Mouse (Mus musculus) kidney, embryonic 15.5 days (tissue): Measurements from ENCODE around the gene Ggt6. TPM values are rescaled to one million over a fixed set of nuclear protein-coding genes. Genes with fewer than 3 reads are reported as not detected.

Experiments
- ATAC-seq: fragments of 200-750 bp; cut with Nextera tagmentation; replicated peaks from 2 replicates; pipeline ENCODE4 v1.8.0; 2017; ENCODE audit warnings: moderate TSS enrichment; ENCODE audit not compliant: low FRiP score
- H3K27ac ChIP-seq: fragments of 300-500 bp; sonication (generic); 2 replicates; pipeline ENCODE4 v1.5.1; 2015; ENCODE audit warnings: mild to moderate bottlenecking, inconsistent platforms
- H3K27me3 ChIP-seq: fragments of 300-500 bp; sonication (generic); 2 replicates; pipeline ENCODE4 v1.6.1; 2015; ENCODE audit warnings: inconsistent platforms
- H3K36me3 ChIP-seq: fragments of 300-500 bp; sonication (generic); 2 replicates; pipeline ENCODE4 v1.6.1; 2015; ENCODE audit warnings: inconsistent platforms
- H3K4me1 ChIP-seq: fragments of 300-500 bp; sonication (generic); 2 replicates; pipeline ENCODE4 v1.6.1; 2015; ENCODE audit warnings: inconsistent platforms
- H3K4me2 ChIP-seq: fragments of 300-500 bp; sonication (generic); 2 replicates; pipeline ENCODE4 v1.6.1; 2015; ENCODE audit warnings: moderate library complexity, mild to moderate bottlenecking, inconsistent platforms
- H3K4me3 ChIP-seq: fragments of 300-500 bp; sonication (generic); replicated peaks from 2 replicates; pipeline ENCODE4 v1.5.1; 2015; ENCODE audit warnings: mild to moderate bottlenecking, inconsistent platforms
- H3K9ac ChIP-seq: fragments of 300-500 bp; sonication (generic); 2 replicates; pipeline ENCODE4 v1.6.1; 2015; ENCODE audit warnings: mild to moderate bottlenecking, inconsistent platforms
- H3K9me3 ChIP-seq: fragments of 300-500 bp; sonication (generic); replicated peaks from 2 replicates; pipeline ENCODE4 v1.6.1; 2016; ENCODE audit warnings: inconsistent platforms
- WGBS: fragments of 180-500 bp; shearing (Covaris S2); methylation state at CpG from one replicate; pipeline ENCODE4 v1.1.7; 2015; ENCODE audit warnings: mixed read lengths; 5-methylcytosine and 5-hydroxymethylcytosine counted together
- microRNA-seq: library from miRNA; unstranded; fragments of <30 nt; microRNA quantifications from one replicate; pipeline ENCODE4, GENCODE M21; 2016
- polyA plus RNA-seq: library from polyadenylated mRNA; unstranded; fragments of >200 nt; fragmentation: Nextera tagmentation; extraction: Ambion mirVana; gene quantifications from 2 replicates; pipeline ENCODE4 v1.2.1, GENCODE M21; 2015

Gene Ggt6
- polyA plus RNA-seq, 1 experiment from 2014 or later, result 0.87 TPM

- peaks cover 27% of the 10 kb centered on the region for H3K4me1 ChIP-seq
- ATAC-seq, result no peak
- H3K36me3 ChIP-seq, result no peaks in the 10 kb centered on the region
- H3K9ac ChIP-seq, result no peak overlapping the region
- no peaks in the 10 kb centered on the region for H3K27me3 ChIP-seq
- no peaks in the 10 kb centered on the region for H3K9me3 ChIP-seq
- H3K4me3 ChIP-seq, result no peak overlapping the region
- H3K4me2 ChIP-seq, result no peak overlapping the region
- H3K27ac ChIP-seq, result no peak overlapping the region
- WGBS, result 83% methylated on average over 2 of the region's 2 CpGs
Measured at GRCm38 (mm10) chr11:72479499-72479898, 44.2 kb downstream of the Ggt6 start.

- ATAC-seq, result no peak
- H3K27ac ChIP-seq, result no peak overlapping the region
- H3K9ac ChIP-seq, result no peak overlapping the region
- H3K36me3 ChIP-seq, result no peaks in the 10 kb centered on the region
- whole genome bisulfite sequencing, result 76% methylated on average over 5 of the region's 5 CpGs
- 0 out of 2 replicates have a peak, but pooled peaks cover 9% of the 10 kb centered on the region for H3K27me3 ChIP-seq
- peaks cover 30% of the 10 kb centered on the region for H3K4me1 ChIP-seq
- H3K4me2 ChIP-seq, result no peak overlapping the region
- no peaks in the 10 kb centered on the region for H3K9me3 ChIP-seq
- no peak overlapping the region for H3K4me3 ChIP-seq
Measured at GRCm38 (mm10) chr11:72481313-72481712, 46.0 kb downstream of the Ggt6 start.

- ATAC-seq, result no peak
- Histone ChIP-seq H3K9ac (no peak overlapping the region), H3K4me3 (no peak overlapping the region), H3K9me3 (no peaks in the 10 kb centered on the region), H3K4me2 (no peak overlapping the region), H3K36me3 (no peaks in the 10 kb centered on the region), H3K4me1 (peaks cover 30% of the 10 kb centered on the region), H3K27me3 (peaks cover 14% of the 10 kb centered on the region; the same call in 1 of the 2 replicates), H3K27ac (no peak overlapping the region)
- WGBS, result 78% methylated on average over 4 of the region's 4 CpGs
Measured at GRCm38 (mm10) chr11:72481952-72482351, 46.6 kb downstream of the Ggt6 start.

GRCm38 (mm10) chr11:72484549-72484948 lies 49.2 kb downstream of the Ggt6 start:
- H3K27me3 ChIP-seq, result peaks cover 39% of the 10 kb centered on the region
- WGBS, result 37% methylated on average over 6 of the region's 6 CpGs
- H3K4me2 ChIP-seq, result no peak overlapping the region
- H3K36me3 ChIP-seq, result no peaks in the 10 kb centered on the region
- H3K4me1 ChIP-seq, result peaks cover 28% of the 10 kb centered on the region
- no peak for ATAC-seq
- no peak overlapping the region for H3K9ac ChIP-seq
- no peak overlapping the region for H3K27ac ChIP-seq
- H3K4me3 ChIP-seq, result no peak overlapping the region
- no peaks in the 10 kb centered on the region for H3K9me3 ChIP-seq

GRCm38 (mm10) chr11:72485157-72485556 lies 49.8 kb downstream of the Ggt6 start:
- Histone ChIP-seq H3K36me3 (no peaks in the 10 kb centered on the region), H3K27ac (no peak overlapping the region), H3K9me3 (no peaks in the 10 kb centered on the region), H3K27me3 (peaks cover 42% of the 10 kb centered on the region), H3K4me2 (no peak overlapping the region), H3K9ac (no peak overlapping the region), H3K4me1 (peaks cover 34% of the 10 kb centered on the region), H3K4me3 (no peak overlapping the region)
- no peak for ATAC-seq
- WGBS, result 60% methylated on average over 5 of the region's 5 CpGs

- Histone ChIP-seq H3K9me3 (no peaks in the 10 kb centered on the region), H3K4me3 (no peak overlapping the region), H3K27ac (no peak overlapping the region), H3K9ac (no peak overlapping the region), H3K36me3 (no peaks in the 10 kb centered on the region), H3K4me1 (peaks cover 37% of the 10 kb centered on the region), H3K27me3 (peaks cover 49% of the 10 kb centered on the region), H3K4me2 (no peak overlapping the region)
- 66% methylated on average over 11 of the region's 11 CpGs for WGBS
- ATAC-seq, result no peak
Measured at GRCm38 (mm10) chr11:72485960-72486359, 50.6 kb downstream of the Ggt6 start.

GRCm38 (mm10) chr11:72487171-72487570 lies 51.8 kb downstream of the Ggt6 start:
- Histone ChIP-seq H3K9ac (no peak overlapping the region), H3K4me2 (peak overlapping the region; percentile 99; the same call in 1 of the 2 replicates), H3K36me3 (no peaks in the 10 kb centered on the region), H3K9me3 (no peaks in the 10 kb centered on the region), H3K27me3 (peaks cover 49% of the 10 kb centered on the region), H3K4me1 (peaks cover 37% of the 10 kb centered on the region), H3K27ac (no peak overlapping the region), H3K4me3 (no peak overlapping the region)
- 39% methylated on average over 5 of the region's 5 CpGs for WGBS
- no peak for ATAC-seq

GRCm38 (mm10) chr11:72487739-72488138 lies 52.4 kb downstream of the Ggt6 start:
- no peak overlapping the region for H3K9ac ChIP-seq
- H3K4me3 ChIP-seq, result 0 out of 2 replicates have a peak overlapping the region, but pooled peaks have one; percentile 68
- peaks cover 37% of the 10 kb centered on the region for H3K4me1 ChIP-seq
- H3K27me3 ChIP-seq, result peaks cover 49% of the 10 kb centered on the region
- H3K27ac ChIP-seq, result no peak overlapping the region
- H3K9me3 ChIP-seq, result no peaks in the 10 kb centered on the region
- peak overlapping the region; percentile 99 for H3K4me2 ChIP-seq
- no peak for ATAC-seq
- H3K36me3 ChIP-seq, result no peaks in the 10 kb centered on the region
- 95% methylated on average over 2 of the region's 2 CpGs for WGBS

Small RNAs within 50 kb of the gene (microRNA-seq; reads per million reads assigned to microRNA genes)
- not detected for gene Mir6338

Other genes with a start within 250 kb of the Ggt6 start
- gene Gm43951, start 228.7 kb upstream of the Ggt6 start, polyA plus RNA-seq, result 0.22 and 0.29 TPM in 2 replicates
- 13.5 and 16.4 TPM in 2 replicates for gene 4933427D14Rik, start 228.1 kb upstream of the Ggt6 start, polyA plus RNA-seq
- 200 and 216 TPM in 2 replicates for gene Txndc17, start 228.0 kb upstream of the Ggt6 start, polyA plus RNA-seq
- 46.1 TPM in 2 replicates for gene Med31, start 219.9 kb upstream of the Ggt6 start, polyA plus RNA-seq
- gene Slc13a5, start 168.3 kb upstream of the Ggt6 start, polyA plus RNA-seq, result 0.26 and 2.0 TPM in 2 replicates
- 4.3 and 6.2 TPM in 2 replicates for gene Xaf1, start 133.9 kb upstream of the Ggt6 start, polyA plus RNA-seq
- gene Fbxo39, start 121.1 kb upstream of the Ggt6 start, polyA plus RNA-seq, result not detected in 2 replicates
- gene Tekt1, start 73.1 kb upstream of the Ggt6 start, polyA plus RNA-seq, result 5.4 and 5.6 TPM in 2 replicates
- gene Smtnl2, start 23.8 kb upstream of the Ggt6 start, polyA plus RNA-seq, result 109 and 111 TPM in 2 replicates
- 162 and 184 TPM in 2 replicates for gene Mybbp1a, start 5.8 kb downstream of the Ggt6 start, polyA plus RNA-seq
- gene Spns2, start 54.4 kb downstream of the Ggt6 start, polyA plus RNA-seq, result 2.9 and 3.4 TPM in 2 replicates
- gene Spns3, start 115.0 kb downstream of the Ggt6 start, polyA plus RNA-seq, result 0.27 and 0.35 TPM in 2 replicates
- gene Ube2g1, start 171.8 kb downstream of the Ggt6 start, polyA plus RNA-seq, result 69.8 and 74.6 TPM in 2 replicates